29 mouse cellular contexts compared by ENCODE assay signal in genomic region chr10:21237000-21237399, GRCm38 (mm10). TPM values are rescaled to one million over a fixed set of nuclear protein-coding genes. Genes with fewer than 3 reads are reported as not detected.
DNase-seq lines count a peak whose midpoint lies in the region; ATAC-seq and TF ChIP-seq lines count a peak whose summit lies in the region.
"Had no signal": no experiment of that assay in that cellular context is flagged by ENCODE, and none has a peak within 500 bp of the region (broad histone marks: within the 10 kb centered on the region; RNA-seq: fewer than 3 reads in every experiment).

No protein-coding gene starts in this region.

- H3K27ac ChIP-seq in forebrain, embryonic 14.5 days (ENCODE audit: low read depth, low read length), result no peak overlapping the region
- H3K27ac ChIP-seq in forebrain, embryonic 15.5 days (replicated peaks), result no peak overlapping the region
- no peak overlapping the region for H3K27ac ChIP-seq in midbrain, embryonic 14.5 days (replicated peaks; ENCODE audit: low read depth, low read length)
- no peak overlapping the region for H3K27ac ChIP-seq in midbrain, embryonic 10.5 days (replicated peaks)
- H3K27ac ChIP-seq in thymus, adult 2 months (ENCODE audit: control insufficient read depth, insufficient read depth, low read length), result peak overlapping the region; percentile 86
- H3K27ac ChIP-seq: embryonic facial prominence, embryonic 12.5 days; embryonic facial prominence, embryonic 15.5 days; forebrain, embryonic 12.5 days; heart, adult 2 months; heart, embryonic 10.5 days; heart, embryonic 13.5 days; hindbrain, embryonic 14.5 days; hindbrain, postnatal 0 days had no signal

- peak; percentile 77 for ATAC-seq in forebrain, embryonic 14.5 days
- ATAC-seq in forebrain, embryonic 15.5 days (replicated peaks), result no peak
- ATAC-seq in midbrain, embryonic 14.5 days (ENCODE audit: low FRiP score, low TSS enrichment), result no peak
- ATAC-seq: hindbrain, postnatal 0 days; Patski had no signal

- TF ChIP-seq POLR2A in thymus, adult 2 months (IDR thresholded peaks at IDR 0.05; ENCODE audit: control insufficient read depth, extremely low read depth, insufficient read depth, low read length, poor library complexity), result no peak
- no peak for TF ChIP-seq POLR2A in brain, embryonic 14.5 days (IDR thresholded peaks at IDR 0.05; ENCODE audit: borderline replicate concordance, extremely low read depth, insufficient read depth, insufficient read length, poor library complexity, severe bottlenecking)

- no peaks in the 10 kb centered on the region for H3K4me1 ChIP-seq in forebrain, embryonic 14.5 days (ENCODE audit: control insufficient read depth, insufficient read depth, low read length)
- H3K4me1 ChIP-seq in forebrain, embryonic 15.5 days, result 0 out of 2 replicates have a peak, but pooled peaks cover 4% of the 10 kb centered on the region
- H3K4me1 ChIP-seq in midbrain, embryonic 14.5 days (ENCODE audit: control insufficient read depth, insufficient read depth, low read length), result no peaks in the 10 kb centered on the region
- H3K4me1 ChIP-seq in midbrain, embryonic 10.5 days, result no peaks in the 10 kb centered on the region
- H3K4me1 ChIP-seq in thymus, adult 2 months (replicated peaks; ENCODE audit: control insufficient read depth, insufficient read depth, low read length), result peaks cover 38% of the 10 kb centered on the region
- H3K4me1 ChIP-seq: embryonic facial prominence, embryonic 12.5 days; embryonic facial prominence, embryonic 15.5 days; forebrain, embryonic 12.5 days; heart, embryonic 10.5 days; heart, embryonic 13.5 days had no signal

- no peak overlapping the region for H3K9ac ChIP-seq in forebrain, embryonic 14.5 days (ENCODE audit: low read length)
- H3K9ac ChIP-seq in forebrain, embryonic 15.5 days (replicated peaks), result no peak overlapping the region
- H3K9ac ChIP-seq in midbrain, embryonic 14.5 days (replicated peaks; ENCODE audit: low read length), result no peak overlapping the region
- H3K9ac ChIP-seq: embryonic facial prominence, embryonic 12.5 days; embryonic facial prominence, embryonic 15.5 days; forebrain, embryonic 12.5 days; heart, embryonic 13.5 days; hindbrain, embryonic 14.5 days had no signal

- TF ChIP-seq CTCF in thymus, adult 2 months (IDR thresholded peaks at IDR 0.05; ENCODE audit: borderline replicate concordance, control insufficient read depth, extremely low read depth, insufficient read depth, low read length, poor library complexity), result no peak
- no peak for TF ChIP-seq CTCF in brain, embryonic 14.5 days (IDR thresholded peaks at IDR 0.05; ENCODE audit: borderline replicate concordance, extremely low read depth, insufficient read depth, insufficient read length)

- DNase-seq in forebrain, embryonic 14.5 days (ENCODE audit: low spot score), result peak; percentile 58
- DNase-seq in midbrain, embryonic 14.5 days, result peak; percentile 57
- no peak for DNase-seq in midbrain, embryonic 10.5 days (ENCODE audit: low spot score)
- DNase-seq in thymus, adult 2 months, result no peak
- no peak for DNase-seq in thymus, postnatal 36 days
- DNase-seq in brain, embryonic 14.5 days (ENCODE audit: low read depth), result peak; percentile 72
- DNase-seq: adrenal gland, postnatal 10 days; adrenal gland, postnatal 36 days; B cell, adult 2 months; cerebellum, adult 11 months; cerebellum, adult 2 months; cerebellum, adult 9-11 months; cerebellum, postnatal 25 days; gastrocnemius, postnatal 10 days; gastrocnemius, postnatal 36 days; heart, adult 2 months; heart, postnatal 14 days; heart, postnatal 4 days had no signal

- H3K27me3 ChIP-seq in forebrain, embryonic 14.5 days (replicated peaks; ENCODE audit: control insufficient read depth, insufficient read depth, low read length), result no peaks in the 10 kb centered on the region
- no peaks in the 10 kb centered on the region for H3K27me3 ChIP-seq in forebrain, embryonic 15.5 days
- H3K27me3 ChIP-seq in midbrain, embryonic 14.5 days (ENCODE audit: control insufficient read depth, insufficient read depth, low read length), result no peaks in the 10 kb centered on the region
- H3K27me3 ChIP-seq in midbrain, embryonic 10.5 days (ENCODE audit: low read depth, poor library complexity, severe bottlenecking), result no peaks in the 10 kb centered on the region
- no peaks in the 10 kb centered on the region for H3K27me3 ChIP-seq in thymus, adult 2 months (ENCODE audit: control insufficient read depth, insufficient read depth, low read length)
- H3K27me3 ChIP-seq: CH12.LX; embryonic facial prominence, embryonic 12.5 days; embryonic facial prominence, embryonic 15.5 days; forebrain, embryonic 12.5 days; heart, embryonic 13.5 days had no signal

- H3K36me3 ChIP-seq in forebrain, embryonic 14.5 days (ENCODE audit: control insufficient read depth, insufficient read depth, low read length), result no peaks in the 10 kb centered on the region
- no peaks in the 10 kb centered on the region for H3K36me3 ChIP-seq in forebrain, embryonic 15.5 days
- no peaks in the 10 kb centered on the region for H3K36me3 ChIP-seq in midbrain, embryonic 14.5 days (ENCODE audit: control insufficient read depth, insufficient read depth, low read length)
- H3K36me3 ChIP-seq in midbrain, embryonic 10.5 days, result no peaks in the 10 kb centered on the region
- H3K36me3 ChIP-seq in thymus, adult 2 months (ENCODE audit: control insufficient read depth, insufficient read depth, low read length), result no peaks in the 10 kb centered on the region
- H3K36me3 ChIP-seq: embryonic facial prominence, embryonic 12.5 days; embryonic facial prominence, embryonic 15.5 days; forebrain, embryonic 12.5 days; G1E; heart, embryonic 10.5 days; heart, embryonic 13.5 days had no signal

- no peaks in the 10 kb centered on the region for H3K9me3 ChIP-seq in forebrain, embryonic 14.5 days (replicated peaks; ENCODE audit: control insufficient read depth, low read length)
- no peaks in the 10 kb centered on the region for H3K9me3 ChIP-seq in forebrain, embryonic 15.5 days
- H3K9me3 ChIP-seq in midbrain, embryonic 14.5 days (ENCODE audit: control insufficient read depth, low read length), result no peaks in the 10 kb centered on the region
- H3K9me3 ChIP-seq in midbrain, embryonic 10.5 days (replicated peaks), result no peaks in the 10 kb centered on the region
- H3K9me3 ChIP-seq: embryonic facial prominence, embryonic 12.5 days; embryonic facial prominence, embryonic 15.5 days; forebrain, embryonic 12.5 days; G1E; heart, embryonic 10.5 days; heart, embryonic 13.5 days had no signal

- H3K4me2 ChIP-seq in forebrain, embryonic 14.5 days (ENCODE audit: low read length), result no peak overlapping the region
- H3K4me2 ChIP-seq in forebrain, embryonic 15.5 days (replicated peaks), result no peak overlapping the region
- H3K4me2 ChIP-seq in midbrain, embryonic 14.5 days (ENCODE audit: low read length), result no peak overlapping the region
- H3K4me2 ChIP-seq: embryonic facial prominence, embryonic 12.5 days; embryonic facial prominence, embryonic 15.5 days; forebrain, embryonic 12.5 days; heart, embryonic 13.5 days; hindbrain, embryonic 14.5 days had no signal

- WGBS in forebrain, embryonic 14.5 days, result 24% methylated on average over 1 of the region's 1 CpGs
- 13% methylated on average over 1 of the region's 1 CpGs for WGBS in forebrain, embryonic 15.5 days
- WGBS in midbrain, embryonic 14.5 days, result 25% methylated on average over 1 of the region's 1 CpGs
- 89% methylated on average over 1 of the region's 1 CpGs for WGBS in midbrain, embryonic 10.5 days
- 96% methylated on average over 1 of the region's 1 CpGs for WGBS in thymus, adult 2 months

- no peak overlapping the region for H3K4me3 ChIP-seq in forebrain, embryonic 14.5 days (ENCODE audit: low read depth, low read length)
- H3K4me3 ChIP-seq in forebrain, embryonic 15.5 days, result no peak overlapping the region
- H3K4me3 ChIP-seq in midbrain, embryonic 14.5 days (replicated peaks; ENCODE audit: low read depth, low read length), result no peak overlapping the region
- H3K4me3 ChIP-seq in midbrain, embryonic 10.5 days, result no peak overlapping the region
- H3K4me3 ChIP-seq in thymus, adult 2 months (ENCODE audit: control insufficient read depth, insufficient read depth, low read length), result no peak overlapping the region
- H3K4me3 ChIP-seq: embryonic facial prominence, embryonic 12.5 days; embryonic facial prominence, embryonic 15.5 days; forebrain, embryonic 12.5 days; heart, adult 2 months; heart, embryonic 10.5 days; heart, embryonic 13.5 days had no signal

RNA-seq across cellular contexts. Expression of gene Hbs1l, which starts 58.8 kb away (rescaled TPM):
- 95.0 and 111 TPM in 2 replicates for polyA plus RNA-seq in forebrain, embryonic 14.5 days (2014; fragmentation: Nextera tagmentation; extraction: Ambion mirVana)
- 116 and 120 TPM in 2 replicates for polyA plus RNA-seq in forebrain, embryonic 15.5 days (2015; fragmentation: Nextera tagmentation; extraction: Ambion mirVana)
- 77.6 and 102 TPM in 2 replicates for polyA plus RNA-seq in midbrain, embryonic 14.5 days (2014; fragmentation: Nextera tagmentation; extraction: Ambion mirVana)
- polyA plus RNA-seq in midbrain, embryonic 10.5 days (2016; fragmentation: Nextera tagmentation; extraction: Ambion mirVana), result 134 and 136 TPM in 2 replicates
- 27.8 and 33.5 TPM in 2 replicates for polyA plus RNA-seq in thymus, adult 2 months (2012; rRNA removed)
- polyA plus RNA-seq in brain, embryonic 14.5 days (2012; rRNA removed), result 42.9 and 56.6 TPM in 2 replicates

Comparison
In these comparisons a context has a peak if more than half of its experiments do, and no peak if none do; other contexts are left out.
1. DNase-seq: peak in forebrain, embryonic 14.5 days (single experiment), midbrain, embryonic 14.5 days (single experiment) and brain, embryonic 14.5 days (single experiment); none in midbrain, embryonic 10.5 days (single experiment), thymus, adult 2 months (single experiment) and thymus, postnatal 36 days (0 of 2).